Mouse (Mus musculus) neural tube, embryonic 12.5 days (tissue): ENCODE results near the gene Tshb. TPM values are rescaled to one million over a fixed set of nuclear protein-coding genes. Genes with fewer than 3 reads are reported as not detected.

Source experiments
- ATAC-seq: fragments of 200-750 bp; cut with Nextera tagmentation; 2 replicates; pipeline ENCODE4 v1.8.0; 2017; ENCODE audit warnings: low read depth, mild to moderate bottlenecking, moderate TSS enrichment, moderate library complexity; ENCODE audit not compliant: low FRiP score
- H3K27ac ChIP-seq: fragments of 300-500 bp; sonication (generic); 2 replicates; pipeline ENCODE4 v1.5.1; 2016
- H3K27me3 ChIP-seq: fragments of 300-500 bp; sonication (generic); replicated peaks from 2 replicates; pipeline ENCODE4 v1.6.1; 2016; ENCODE audit warnings: mild to moderate bottlenecking
- H3K36me3 ChIP-seq: fragments of 300-500 bp; sonication (generic); 2 replicates; pipeline ENCODE4 v1.6.1; 2016; ENCODE audit warnings: mild to moderate bottlenecking
- H3K4me1 ChIP-seq: fragments of 300-500 bp; sonication (generic); 2 replicates; pipeline ENCODE4 v1.6.1; 2016
- H3K4me2 ChIP-seq: fragments of 300-500 bp; sonication (generic); replicated peaks from 2 replicates; pipeline ENCODE4 v1.6.1; 2016; ENCODE audit warnings: mild to moderate bottlenecking
- H3K4me3 ChIP-seq: fragments of 300-500 bp; sonication (generic); 2 replicates; pipeline ENCODE4 v1.5.1; 2016
- H3K9ac ChIP-seq: fragments of 300-500 bp; sonication (generic); 2 replicates; pipeline ENCODE4 v1.6.1; 2016; ENCODE audit warnings: mild to moderate bottlenecking
- H3K9me3 ChIP-seq: fragments of 300-500 bp; sonication (generic); 2 replicates; pipeline ENCODE4 v1.6.1; 2016; ENCODE audit warnings: mild to moderate bottlenecking
- WGBS: fragments of 180-500 bp; shearing (Covaris S2); methylation state at CpG from one replicate; pipeline ENCODE4 v1.1.7; 2016; 5-methylcytosine and 5-hydroxymethylcytosine counted together
- polyA plus RNA-seq: library from polyadenylated mRNA; unstranded; fragments of >200 nt; fragmentation: Nextera tagmentation; extraction: Ambion mirVana; gene quantifications from 2 replicates; pipeline ENCODE4 v1.2.1, GENCODE M21; 2016

Gene Tshb
- polyA plus RNA-seq, 1 experiment from 2014 or later: 0.13 TPM

GRCm38 (mm10) chr3:102735638-102736037 lies 46.9 kb downstream of the Tshb start:
- Histone ChIP-seq H3K4me1 (peaks cover 9% of the 10 kb centered on the region), H3K27me3 (peaks cover 3% of the 10 kb centered on the region; the same call in 1 of the 2 replicates), H3K27ac (no peak overlapping the region), H3K4me3 (peak overlapping the region; percentile 50), H3K36me3 (no peaks in the 10 kb centered on the region), H3K9me3 (no peaks in the 10 kb centered on the region), H3K9ac (peak overlapping the region; percentile 62), H3K4me2 (peak overlapping the region; percentile 76)
- peak; percentile 10; the same call in 1 of the 2 replicates for ATAC-seq
- 52% methylated on average over 6 of the region's 6 CpGs for WGBS

GRCm38 (mm10) chr3:102735031-102735558 lies 47.4 kb downstream of the Tshb start:
- H3K27me3 ChIP-seq: peaks cover 3% of the 10 kb centered on the region; the same call in 1 of the 2 replicates
- peaks cover 9% of the 10 kb centered on the region for H3K4me1 ChIP-seq
- no peak overlapping the region for H3K27ac ChIP-seq
- peak overlapping the region; percentile 76 for H3K4me2 ChIP-seq
- WGBS: under 1% methylated on average over 33 of the region's 33 CpGs
- peak; percentile 86 for ATAC-seq
- no peaks in the 10 kb centered on the region for H3K36me3 ChIP-seq
- peak overlapping the region; percentile 62 for H3K9ac ChIP-seq
- no peaks in the 10 kb centered on the region for H3K9me3 ChIP-seq
- peak overlapping the region; percentile 50 for H3K4me3 ChIP-seq

- H3K27ac ChIP-seq: no peak within 1 kb of the TSS
- H3K4me1 ChIP-seq: peaks cover 9% of the 10 kb centered on the region
- H3K36me3 ChIP-seq: no peaks in the 10 kb centered on the region
- no peaks in the 10 kb centered on the region for H3K9me3 ChIP-seq
- H3K4me2 ChIP-seq: peak within 1 kb of the TSS; percentile 76
- H3K4me3 ChIP-seq: peak within 1 kb of the TSS; percentile 50
- peak; percentile 78 for ATAC-seq
- H3K27me3 ChIP-seq: peaks cover 3% of the 10 kb centered on the region; the same call in 1 of the 2 replicates
- WGBS: 1% methylated on average over 54 of the region's 54 CpGs
- H3K9ac ChIP-seq: peak within 1 kb of the TSS; percentile 62
Observed at GRCm38 (mm10) chr3:102734313-102735030, 48.0 kb downstream of the Tshb start, which contains the start of gene Tspan2. Tspan2 (plus strand) TSS chr3:102734529.

- no peak for ATAC-seq
- Histone ChIP-seq H3K4me2 (peak overlapping the region; percentile 76), H3K9me3 (no peaks in the 10 kb centered on the region), H3K27me3 (peaks cover 3% of the 10 kb centered on the region; the same call in 1 of the 2 replicates), H3K4me1 (peaks cover 9% of the 10 kb centered on the region), H3K4me3 (peak overlapping the region; percentile 50), H3K27ac (no peak overlapping the region), H3K9ac (0 out of 2 replicates have a peak overlapping the region, but pooled peaks have one; percentile 62), H3K36me3 (no peaks in the 10 kb centered on the region)
- 40% methylated on average over 6 of the region's 6 CpGs for WGBS
Observed at GRCm38 (mm10) chr3:102733936-102734312, 48.6 kb downstream of the Tshb start.

- Histone ChIP-seq H3K36me3 (no peaks in the 10 kb centered on the region), H3K4me2 (no peak overlapping the region), H3K27ac (no peak overlapping the region), H3K27me3 (peaks cover 3% of the 10 kb centered on the region; the same call in 1 of the 2 replicates), H3K9ac (no peak overlapping the region), H3K4me3 (no peak overlapping the region), H3K4me1 (peaks cover 9% of the 10 kb centered on the region), H3K9me3 (no peaks in the 10 kb centered on the region)
- WGBS: 90% methylated on average over 3 of the region's 3 CpGs
- no peak for ATAC-seq
Observed at GRCm38 (mm10) chr3:102733050-102733449, 49.5 kb downstream of the Tshb start.

GRCm38 (mm10) chr3:102732619-102733018 lies 49.9 kb downstream of the Tshb start:
- no peak overlapping the region for H3K4me2 ChIP-seq
- 92% methylated on average over 4 of the region's 4 CpGs for WGBS
- H3K9ac ChIP-seq: no peak overlapping the region
- no peaks in the 10 kb centered on the region for H3K9me3 ChIP-seq
- no peak for ATAC-seq
- H3K27me3 ChIP-seq: peaks cover 3% of the 10 kb centered on the region; the same call in 1 of the 2 replicates
- H3K36me3 ChIP-seq: no peaks in the 10 kb centered on the region
- H3K4me3 ChIP-seq: no peak overlapping the region
- peaks cover 9% of the 10 kb centered on the region for H3K4me1 ChIP-seq
- H3K27ac ChIP-seq: no peak overlapping the region

GRCm38 (mm10) chr3:102731112-102731511 lies 51.4 kb downstream of the Tshb start:
- peaks cover 3% of the 10 kb centered on the region; the same call in 1 of the 2 replicates for H3K27me3 ChIP-seq
- H3K27ac ChIP-seq: no peak overlapping the region
- ATAC-seq: no peak
- H3K9ac ChIP-seq: no peak overlapping the region
- H3K4me1 ChIP-seq: peaks cover 9% of the 10 kb centered on the region
- H3K9me3 ChIP-seq: no peaks in the 10 kb centered on the region
- H3K4me3 ChIP-seq: no peak overlapping the region
- no peaks in the 10 kb centered on the region for H3K36me3 ChIP-seq
- H3K4me2 ChIP-seq: no peak overlapping the region
- WGBS: 78% methylated on average over 3 of the region's 3 CpGs

GRCm38 (mm10) chr3:102729416-102729815 lies 53.1 kb downstream of the Tshb start:
- H3K4me2 ChIP-seq: no peak overlapping the region
- no peak overlapping the region for H3K4me3 ChIP-seq
- no peak for ATAC-seq
- H3K36me3 ChIP-seq: no peaks in the 10 kb centered on the region
- WGBS: 65% methylated on average over 5 of the region's 5 CpGs
- H3K27me3 ChIP-seq: peaks cover 3% of the 10 kb centered on the region; the same call in 1 of the 2 replicates
- no peak overlapping the region for H3K9ac ChIP-seq
- H3K9me3 ChIP-seq: no peaks in the 10 kb centered on the region
- peaks cover 3% of the 10 kb centered on the region; the same call in 1 of the 2 replicates for H3K4me1 ChIP-seq
- no peak overlapping the region for H3K27ac ChIP-seq

Other genes with a start within 250 kb of the Tshb start
- gene Tspan2, start 48.2 kb downstream of the Tshb start, polyA plus RNA-seq: 9.0 and 10.3 TPM in 2 replicates
- not detected in 2 replicates for gene Sycp1, start 153.4 kb upstream of the Tshb start, polyA plus RNA-seq
- 0.13 and 0.16 TPM in 2 replicates for gene Nr1h5, start 181.4 kb upstream of the Tshb start, polyA plus RNA-seq
- 61.9 and 78.6 TPM in 2 replicates for gene Sike1, start 213.0 kb upstream of the Tshb start, polyA plus RNA-seq
- gene Csde1, start 237.7 kb upstream of the Tshb start, polyA plus RNA-seq: 480 and 531 TPM in 2 replicates